Mouse (Mus musculus) ES-E14 (cell line): Measurements from ENCODE around the gene Ndufv3. TPM values are rescaled to one million over a fixed set of nuclear protein-coding genes. Genes with fewer than 3 reads are reported as not detected.

Source experiments
- DNase-seq: peaks from one replicate; pipeline ENCODE4 v3.0.0-alpha.2; 2013; ENCODE audit warnings: low read depth, low spot score
- H3K27ac ChIP-seq: 2 replicates; pipeline ENCODE4 v1.5.1; 2012; ENCODE audit warnings: low read depth, mild to moderate bottlenecking, low read length, moderate library complexity, mixed read lengths; ENCODE audit not compliant: poor library complexity, insufficient read depth, severe bottlenecking
- H3K36me3 ChIP-seq: 2 replicates; pipeline ENCODE4 v1.6.1; 2012; ENCODE audit warnings: mild to moderate bottlenecking, low read length, moderate library complexity, mixed read lengths; ENCODE audit not compliant: control insufficient read depth, poor library complexity, insufficient read depth, severe bottlenecking
- H3K4me1 ChIP-seq, 2 experiments: fragments of 150-350 bp in 1 of 2; sonication (generic) in 1 of 2; 2 replicates each; pipeline ENCODE4 v1.6.1; 2012; ENCODE audit warnings: low read length in 2 of 2, mild to moderate bottlenecking in 1 of 2, mixed read lengths in 1 of 2; ENCODE audit not compliant: control insufficient read depth in 2 of 2, insufficient read depth in 2 of 2, poor library complexity in 1 of 2
- H3K4me3 ChIP-seq, 2 experiments: fragments of 150-350 bp in 1 of 2; sonication (generic) in 1 of 2; 2 replicates each; pipeline ENCODE4 v1.5.1; 2012; ENCODE audit warnings: low read length in 2 of 2, low read depth in 1 of 2, mild to moderate bottlenecking in 1 of 2, mixed read lengths in 1 of 2; ENCODE audit not compliant: insufficient read depth in 1 of 2, poor library complexity in 1 of 2, severe bottlenecking in 1 of 2
- H3K9ac ChIP-seq: 2 replicates; pipeline ENCODE4 v1.6.1; 2012; ENCODE audit warnings: low read depth, mild to moderate bottlenecking, low read length, mixed read lengths; ENCODE audit not compliant: poor library complexity, insufficient read depth, severe bottlenecking
- H3K9me3 ChIP-seq: fragments of 150-350 bp; sonication (generic); 2 replicates; pipeline ENCODE4 v1.6.1; 2012; ENCODE audit warnings: low read depth, mild to moderate bottlenecking, low read length; ENCODE audit not compliant: control insufficient read depth, insufficient read depth
- CHD2 ChIP-seq: IDR thresholded peaks from 2 replicates; pipeline ENCODE4 v1.6.1; 2014; ENCODE audit warnings: mild to moderate bottlenecking, low read depth, low read length, inconsistent platforms
- HCFC1 ChIP-seq: IDR thresholded peaks from 2 replicates; pipeline ENCODE4 v1.6.1; 2012; ENCODE audit warnings: low read length, inconsistent platforms, borderline replicate concordance; ENCODE audit not compliant: insufficient read depth
- MAFK ChIP-seq: IDR thresholded peaks from 2 replicates; pipeline ENCODE4 v1.6.1; 2014; ENCODE audit warnings: mild to moderate bottlenecking, low read depth, low read length, inconsistent platforms; ENCODE audit not compliant: insufficient read depth
- ZC3H11A ChIP-seq: IDR thresholded peaks from 2 replicates; pipeline ENCODE4 v1.6.1; 2012; ENCODE audit warnings: low read depth, mild to moderate bottlenecking, inconsistent platforms, low read length, borderline replicate concordance
- ZNF384 ChIP-seq: IDR thresholded peaks from 2 replicates; pipeline ENCODE4 v1.6.1; 2012; ENCODE audit warnings: low read depth, low read length, inconsistent platforms
- in situ Hi-C, 2 experiments: fragments of 600-800 bp; cut with MboI; formaldehyde crosslinking; loops; one replicate each; pipeline ENCODE4 v1.15.1; 2025; ENCODE audit warnings: low sequenced_read_pairs in 2 of 2, inconsistent platforms in 1 of 2; ENCODE audit not compliant: unreplicated experiment in 2 of 2
- total RNA-seq: library from RNA; depleted of rRNA; stranded (reverse); fragments of 300-350 nt; gene quantifications from 2 replicates; pipeline ENCODE4 v1.2.3, GENCODE M21; 2012

Ndufv3 gene
- total RNA-seq, 1 experiment, result 206 TPM

- H3K4me3 ChIP-seq, result no peak overlapping the region
- H3K27ac ChIP-seq, result no peak overlapping the region
- in situ Hi-C loops, result loop anchor here (5.0 to 25.0 kb wide), 2 partner anchors 155 to 160 kb away; no protein-coding TSS in a partner anchor
- TF ChIP-seq HCFC1 (no peak), ZNF384 (no peak), ZC3H11A (peak; percentile 96), CHD2 (no peak), MAFK (no peak)
- H3K36me3 ChIP-seq, result peaks cover 18% of the 10 kb centered on the region
- peaks cover 1 to 5% of the 10 kb centered on the region in 2 experiments; a peak in 2 of 4 replicates for H3K4me1 ChIP-seq
- peak; percentile 78 for DNase-seq
- no peak overlapping the region for H3K9ac ChIP-seq
- H3K9me3 ChIP-seq, result no peaks in the 10 kb centered on the region
These were observed 27.5 kb upstream of the Ndufv3 start for GRCm38 (mm10) chr17:31492416-31492815.

DNA sequence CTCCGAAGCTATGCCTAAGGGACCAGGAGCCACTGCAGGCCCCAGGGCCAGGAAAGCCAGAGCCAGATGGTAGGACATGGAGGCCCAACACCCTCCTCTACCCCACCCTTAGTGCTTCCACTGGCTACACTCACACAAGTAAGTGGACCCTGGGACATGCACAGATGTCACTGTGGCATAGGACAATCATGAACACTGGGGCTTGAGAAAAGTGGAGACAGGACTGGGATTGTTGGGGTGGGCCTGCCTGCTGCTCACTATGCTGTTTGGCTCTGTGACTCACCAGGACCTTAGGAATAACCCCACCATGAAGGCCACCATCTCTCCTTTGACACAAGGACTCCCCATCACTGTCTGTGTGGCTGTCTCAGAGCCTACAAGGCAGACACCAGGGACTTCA, 24.9 kb upstream of the Ndufv3 start:
- Histone ChIP-seq H3K9ac (no peak overlapping the region), H3K36me3 (peaks cover 40% of the 10 kb centered on the region), H3K27ac (no peak overlapping the region), H3K4me3 (no peak overlapping the region), H3K9me3 (no peaks in the 10 kb centered on the region), H3K4me1 (no peaks in the 10 kb centered on the region; a peak in 1 of 4 replicates)
- TF ChIP-seq ZNF384 (no peak), CHD2 (no peak), ZC3H11A (no peak), MAFK (no peak), HCFC1 (no peak)
- no peak for DNase-seq
- in situ Hi-C loops, result loop anchor here (5.0 to 25.0 kb wide), 2 partner anchors 158 to 163 kb away; no protein-coding TSS in a partner anchor

DNA sequence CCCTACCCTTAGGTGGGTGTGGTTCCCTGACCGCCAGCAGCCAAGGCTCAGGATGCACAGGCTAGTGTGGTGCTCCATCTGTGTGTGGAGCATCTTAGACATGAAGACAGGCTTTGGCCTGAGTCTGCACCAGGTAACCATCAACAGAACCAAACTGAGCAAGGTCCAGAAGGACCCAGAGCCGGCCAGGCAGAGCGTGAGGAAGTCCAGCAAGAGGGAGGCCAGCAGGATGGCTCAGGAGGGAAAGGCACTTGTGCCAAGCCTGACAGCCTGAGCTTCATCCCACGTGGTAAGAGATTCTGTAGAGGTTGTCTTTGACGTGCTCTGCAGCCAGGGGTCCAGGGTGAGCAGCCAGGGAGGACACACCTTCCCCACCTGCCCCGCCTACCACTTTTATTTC, 22.2 kb upstream of the Ndufv3 start:
- no peaks in the 10 kb centered on the region for H3K4me1 ChIP-seq
- TF ChIP-seq HCFC1, result no peak
- TF ChIP-seq ZC3H11A, result no peak
- no peak for TF ChIP-seq MAFK
- no peak for TF ChIP-seq CHD2
- no peak for TF ChIP-seq ZNF384
- peaks cover 66% of the 10 kb centered on the region for H3K36me3 ChIP-seq
- no peak overlapping the region for H3K9ac ChIP-seq
- no peak overlapping the region for H3K4me3 ChIP-seq
- no peaks in the 10 kb centered on the region for H3K9me3 ChIP-seq
- DNase-seq, result no peak
- no peak overlapping the region for H3K27ac ChIP-seq
- in situ Hi-C loops, result loop anchor here in 1 of 2 experiments (25.0 kb wide), 1 partner anchor 160 kb away; no protein-coding TSS in a partner anchor

DNA sequence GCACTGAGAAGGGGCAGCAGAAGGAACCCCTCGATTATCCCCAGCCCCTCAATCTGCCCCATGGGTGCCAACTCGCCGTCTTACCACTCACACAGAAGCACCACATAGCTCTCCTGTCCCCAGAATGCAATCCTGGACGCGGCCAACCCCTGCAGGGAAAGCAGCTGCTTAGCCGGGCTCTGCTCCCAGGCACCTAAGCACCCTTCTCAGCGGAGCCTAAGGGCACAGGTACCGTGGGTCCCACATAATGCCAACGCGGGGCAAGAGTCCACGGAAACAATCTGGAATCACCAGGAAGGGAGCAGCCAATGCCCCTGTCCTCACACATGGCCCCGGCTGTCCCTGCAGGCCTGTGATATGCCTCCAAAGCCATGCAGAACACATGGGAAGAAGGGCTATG, 20.2 kb upstream of the Ndufv3 start:
- no peaks in the 10 kb centered on the region for H3K9me3 ChIP-seq
- H3K27ac ChIP-seq, result no peak overlapping the region
- H3K9ac ChIP-seq, result no peak overlapping the region
- in situ Hi-C loops, result loop anchor here in 1 of 2 experiments (25.0 kb wide), 1 partner anchor 162 kb away; no protein-coding TSS in a partner anchor
- H3K4me3 ChIP-seq, result no peak overlapping the region
- TF ChIP-seq MAFK, result no peak
- no peak for TF ChIP-seq ZNF384
- TF ChIP-seq CHD2, result no peak
- TF ChIP-seq HCFC1, result no peak
- no peak for TF ChIP-seq ZC3H11A
- DNase-seq, result no peak
- peaks cover 0 to 6% of the 10 kb centered on the region in 2 experiments; a peak in 1 of 4 replicates for H3K4me1 ChIP-seq
- peaks cover 82% of the 10 kb centered on the region for H3K36me3 ChIP-seq

- H3K36me3 ChIP-seq, result peaks cover 86% of the 10 kb centered on the region
These were observed 19.5 kb upstream of the Ndufv3 start for GRCm38 (mm10) chr17:31500416-31500815.

More at GRCm38 (mm10) chr17:31500416-31500815, 19.5 kb upstream of the Ndufv3 start:
- no peaks in the 10 kb centered on the region for H3K9me3 ChIP-seq
- no peak overlapping the region for H3K4me3 ChIP-seq
- peaks cover 0 to 11% of the 10 kb centered on the region in 2 experiments; a peak in 1 of 4 replicates for H3K4me1 ChIP-seq
- no peak overlapping the region for H3K9ac ChIP-seq
- in situ Hi-C loops, result no loop called here
- H3K27ac ChIP-seq, result no peak overlapping the region
- TF ChIP-seq ZNF384 (no peak), CHD2 (no peak), MAFK (no peak), HCFC1 (no peak), ZC3H11A (no peak)
- no peak for DNase-seq
